Mouse (Mus musculus): ENCODE measurements around the gene Letm1.

Letm1 gene

GRCm38 (mm10) chr5:33738341-33738740, 44.3 kb downstream of the Letm1 start:
- DNase-seq (ENCODE audit: low spot score), result no peak

GRCm38 (mm10) chr5:33737903-33738321, 44.7 kb downstream of the Letm1 start:
- peak; percentile 80 for DNase-seq (ENCODE audit: low spot score)

GRCm38 (mm10) chr5:33736230-33736629, 46.4 kb downstream of the Letm1 start:
- DNase-seq (ENCODE audit: low spot score), result no peak

GRCm38 (mm10) chr5:33735412-33736092, 47.1 kb downstream of the Letm1 start:
- no peak for DNase-seq (ENCODE audit: low spot score)

GRCm38 (mm10) chr5:33733837-33734236, 48.8 kb downstream of the Letm1 start:
- no peak for DNase-seq (ENCODE audit: low spot score)

DNA sequence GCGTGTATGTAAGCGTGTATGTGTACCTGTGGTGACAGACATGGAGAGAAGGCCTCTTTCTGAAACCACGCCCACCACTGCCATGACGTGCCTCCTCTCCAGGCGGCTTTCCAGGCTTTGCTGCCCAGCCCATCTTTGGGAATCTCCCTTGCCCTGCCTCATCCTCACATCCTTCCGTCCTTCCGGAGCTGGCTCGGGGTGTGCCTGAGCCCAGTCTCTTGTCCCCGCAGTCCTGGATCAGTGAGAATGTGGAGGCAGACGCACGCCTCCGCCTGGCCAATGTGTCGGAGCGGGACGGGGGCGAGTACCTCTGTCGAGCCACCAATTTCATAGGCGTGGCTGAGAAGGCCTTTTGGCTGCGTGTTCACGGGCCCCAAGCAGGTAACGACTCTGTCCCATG, 51.6 kb downstream of the Letm1 start:
- DNase-seq (ENCODE audit: low spot score), result no peak

- DNase-seq (ENCODE audit: low spot score), result no peak
Observed at GRCm38 (mm10) chr5:33730516-33730915, 52.1 kb downstream of the Letm1 start.

DNA sequence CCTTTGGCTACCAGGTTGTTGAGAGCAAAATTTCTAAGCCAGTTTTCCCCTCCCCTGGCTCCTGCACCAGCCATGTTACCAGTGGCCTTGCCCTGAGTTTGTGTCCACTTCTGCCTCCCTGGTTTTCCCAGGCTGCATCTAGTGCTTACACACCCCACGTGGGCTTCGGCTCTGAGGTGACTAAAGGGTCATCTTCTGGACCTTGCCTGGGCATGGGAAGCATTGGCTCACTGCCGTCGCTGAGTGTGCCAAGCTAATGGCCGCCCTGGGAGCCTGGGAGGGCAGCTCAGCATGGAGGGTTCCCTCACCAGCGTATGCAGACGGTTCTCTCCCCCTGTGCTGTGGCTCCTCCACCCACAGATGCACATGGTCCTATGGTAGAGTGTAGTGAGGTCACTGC, 53.8 kb downstream of the Letm1 start:
- DNase-seq (ENCODE audit: low spot score), result no peak

- no peak for DNase-seq (ENCODE audit: low spot score)
Observed at GRCm38 (mm10) chr5:33726891-33727290, 55.7 kb downstream of the Letm1 start.

GRCm38 (mm10) chr5:33726081-33726647, 56.5 kb downstream of the Letm1 start:
- DNase-seq (ENCODE audit: low spot score), result no peak

- DNase-seq (ENCODE audit: low spot score), result no peak
Observed at GRCm38 (mm10) chr5:33723641-33724465, 58.8 kb downstream of the Letm1 start.

DNA sequence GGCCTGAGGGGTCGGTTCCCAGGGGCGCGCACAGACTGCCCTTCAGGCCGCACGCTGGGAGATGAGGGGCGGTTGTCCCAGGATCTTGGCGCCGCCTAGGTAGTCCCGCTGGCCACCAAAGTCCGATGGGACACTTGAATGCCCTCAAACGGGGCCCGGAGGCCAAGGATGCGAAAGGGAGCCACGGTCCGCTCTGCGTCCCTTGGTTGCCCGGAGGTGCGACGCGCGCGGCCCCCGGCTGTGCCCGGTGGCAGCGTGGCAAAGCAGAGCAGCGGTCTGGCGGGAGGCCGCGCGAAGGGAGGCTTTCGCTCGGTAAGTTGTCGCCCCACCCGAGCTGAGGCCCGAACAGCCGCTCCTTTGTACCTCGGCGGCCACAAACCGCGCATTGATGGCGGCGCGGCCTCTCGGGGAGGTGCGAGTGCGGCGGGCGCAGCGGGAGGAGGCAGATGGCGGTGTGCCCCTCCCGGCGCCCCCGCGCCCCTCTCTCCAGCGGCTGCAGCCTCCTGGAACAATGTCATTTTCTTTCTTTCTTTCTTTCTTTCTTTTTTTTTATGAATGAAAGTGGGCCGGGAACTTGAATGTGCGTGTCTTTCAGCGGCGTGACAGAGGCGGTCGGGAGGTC, 59.5 kb downstream of the Letm1 start:
- DNase-seq (ENCODE audit: low spot score), result no peak

- no peak for DNase-seq (ENCODE audit: low spot score)
Observed at GRCm38 (mm10) chr5:33722266-33723018, 60.2 kb downstream of the Letm1 start.

DNA sequence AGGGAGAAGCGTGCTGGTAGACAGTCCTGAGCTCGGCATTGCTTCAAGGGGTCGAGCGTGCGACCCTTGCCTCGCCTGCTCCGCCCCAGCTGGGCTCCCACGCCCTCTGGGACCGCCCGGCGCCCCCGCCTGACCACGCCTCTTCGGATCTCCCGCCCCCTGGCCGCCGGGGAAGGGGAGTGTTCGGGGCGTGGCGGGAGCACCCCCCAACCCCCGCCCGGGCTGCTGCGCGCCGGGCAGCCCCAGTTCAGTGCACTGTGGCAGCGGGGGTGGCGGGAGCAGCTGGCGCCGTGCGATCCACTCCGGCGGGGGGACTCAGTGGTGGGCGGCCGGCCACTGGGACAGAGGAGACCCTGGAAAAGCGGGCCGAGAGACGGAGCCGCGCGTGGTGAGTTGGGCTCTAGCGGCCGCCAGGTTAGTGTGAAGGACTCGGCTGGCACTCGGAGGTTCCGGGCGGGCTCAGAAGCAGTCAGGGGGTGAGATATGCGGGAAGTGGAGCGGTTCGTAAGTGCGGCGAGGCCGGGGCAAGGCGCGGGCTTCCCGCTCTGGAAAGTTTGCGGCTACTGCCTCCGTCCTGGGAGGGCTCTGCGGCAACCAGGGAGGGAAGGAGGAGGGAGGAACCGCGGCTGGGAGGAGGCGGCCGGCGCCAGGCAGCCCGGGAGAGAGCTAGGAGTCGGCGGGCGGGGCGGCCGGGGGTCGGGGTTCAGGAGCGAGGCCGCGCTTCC, 60.9 kb downstream of the Letm1 start, which contains the start of gene Fgfr3:
Gene Fgfr3 (plus strand): TSS at position 134 of the 725 bp plus-strand sequence.
- peak; percentile 29 for DNase-seq (ENCODE audit: low spot score)

DNA sequence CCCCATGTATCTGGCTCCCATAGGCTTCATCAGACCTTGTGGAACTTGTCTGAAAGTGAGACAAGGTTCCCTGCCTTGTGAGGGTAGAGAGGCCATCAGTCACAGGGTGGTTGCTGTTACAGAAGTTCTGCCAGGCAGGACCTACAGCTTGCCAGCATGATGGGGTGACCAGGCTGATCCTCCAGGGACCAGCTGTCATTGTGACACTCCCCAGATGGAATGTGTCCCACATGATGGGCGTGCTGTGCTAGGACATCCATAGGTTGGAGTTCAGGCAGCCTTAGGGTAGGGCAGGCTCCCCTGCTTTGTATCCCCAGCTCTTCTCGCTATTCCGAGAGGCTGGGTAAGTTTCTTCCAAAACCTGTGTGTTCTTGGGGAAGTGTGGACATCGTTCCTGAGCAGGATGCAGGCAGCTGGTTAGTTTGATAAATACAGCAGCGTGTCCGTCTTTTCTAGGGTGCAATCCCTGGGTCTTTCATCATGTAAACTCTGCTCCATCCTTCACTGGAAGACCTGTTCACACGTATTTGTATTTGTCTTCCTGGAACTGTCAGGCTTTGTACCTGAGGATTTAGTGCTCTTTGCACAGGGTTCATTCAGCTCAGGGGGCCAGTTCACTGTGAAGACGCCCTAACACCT, 61.6 kb downstream of the Letm1 start:
- DNase-seq (ENCODE audit: low spot score), result no peak

GRCm38 (mm10) chr5:33718460-33718859, 64.2 kb downstream of the Letm1 start:
- no peak for DNase-seq (ENCODE audit: low spot score)

- DNase-seq (ENCODE audit: low spot score), result no peak
Observed at GRCm38 (mm10) chr5:33716467-33716866, 66.2 kb downstream of the Letm1 start.

- DNase-seq (ENCODE audit: low spot score), result no peak
Observed at GRCm38 (mm10) chr5:33715182-33715581, 67.4 kb downstream of the Letm1 start.

GRCm38 (mm10) chr5:33712550-33712949, 70.1 kb downstream of the Letm1 start:
- DNase-seq (ENCODE audit: low spot score), result no peak

- no peak for DNase-seq (ENCODE audit: low spot score)
Observed at GRCm38 (mm10) chr5:33709037-33709436, 73.6 kb downstream of the Letm1 start.

DNA sequence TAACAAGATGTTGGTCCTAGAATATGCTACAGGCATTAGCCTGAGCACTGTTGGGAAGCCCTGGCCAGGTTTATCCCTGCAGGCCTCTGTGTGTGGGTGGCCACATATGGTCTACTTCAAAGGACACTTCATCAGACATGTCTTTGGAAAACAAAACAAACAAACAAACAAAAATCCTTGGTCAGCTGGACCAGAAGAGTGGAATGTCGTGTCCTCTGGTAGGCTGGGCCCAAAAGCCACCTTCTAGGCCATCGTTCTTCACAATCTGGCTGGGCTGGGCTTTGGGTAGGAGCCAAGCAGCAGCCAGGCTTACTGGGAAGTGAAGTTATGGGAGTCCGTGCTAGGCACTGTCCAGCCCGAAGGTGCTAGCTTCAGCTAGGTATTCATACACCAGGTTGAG, 75.5 kb downstream of the Letm1 start:
- peak; percentile 32 for DNase-seq (ENCODE audit: low spot score)

Measured in adipocyte (in vitro differentiated cells).